Mouse (Mus musculus): ENCODE results near the gene Nid1.
A peak's percentile ranks its signal among the peaks of the same experiment; 100 is the strongest.
"Not testable (repeated sequence)": the region's sequence is repeated elsewhere in the genome, so short reads cannot be mapped to it uniquely, and the experiment has no call there.

Gene Nid1

GRCm38 (mm10) chr13:13437460-13438015 is at the start of gene Nid1:
TSS of gene Nid1 (plus strand) at chr13:13437551.
- DNase-seq: peak; percentile 98

- peak; percentile 98 for DNase-seq
Observed at GRCm38 (mm10) chr13:13393228-13394095, 43.9 kb upstream of the Nid1 start, which contains the start of gene Gpr137b. TSS of gene Gpr137b (minus strand) at chr13:13394014.

- DNase-seq: peak; percentile 92
Observed at GRCm38 (mm10) chr13:13394096-13394395, 43.3 kb upstream of the Nid1 start.

- peak; percentile 62 for DNase-seq
Observed at GRCm38 (mm10) chr13:13400851-13401250, 36.5 kb upstream of the Nid1 start.

- DNase-seq: peak; percentile 57
Observed at GRCm38 (mm10) chr13:13402818-13403217, 34.5 kb upstream of the Nid1 start.

GRCm38 (mm10) chr13:13403366-13403765 is 34.0 kb upstream of the Nid1 start:
- DNase-seq: peak; percentile 53

- not testable (repeated sequence) for DNase-seq
Observed at GRCm38 (mm10) chr13:13403839-13404238, 33.5 kb upstream of the Nid1 start.

- DNase-seq: not testable (repeated sequence)
Observed at GRCm38 (mm10) chr13:13404517-13405155, 32.7 kb upstream of the Nid1 start.

- not testable (repeated sequence) for DNase-seq
Observed at GRCm38 (mm10) chr13:13405511-13405910, 31.8 kb upstream of the Nid1 start.

- no peak for DNase-seq
Observed at GRCm38 (mm10) chr13:13414206-13414605, 23.1 kb upstream of the Nid1 start.

- DNase-seq: not testable (repeated sequence)
Observed at GRCm38 (mm10) chr13:13415120-13416006, 22.0 kb upstream of the Nid1 start.

GRCm38 (mm10) chr13:13416007-13416337 is 21.4 kb upstream of the Nid1 start:
- DNase-seq: not testable (repeated sequence)

- DNase-seq: not testable (repeated sequence)
Observed at GRCm38 (mm10) chr13:13418859-13419258, 18.5 kb upstream of the Nid1 start.

- not testable (repeated sequence) for DNase-seq
Observed at GRCm38 (mm10) chr13:13423301-13423700, 14.1 kb upstream of the Nid1 start.

GRCm38 (mm10) chr13:13436161-13436560 is 1.2 kb upstream of the Nid1 start:
- DNase-seq: peak; percentile 94

GRCm38 (mm10) chr13:13438112-13438953 is 982 bp downstream of the Nid1 start:
- DNase-seq: peak; percentile 97

- DNase-seq: peak; percentile 90
Observed at GRCm38 (mm10) chr13:13445601-13446000, 8.2 kb downstream of the Nid1 start.

GRCm38 (mm10) chr13:13446711-13447443 is 9.5 kb downstream of the Nid1 start:
- peak; percentile 63 for DNase-seq

GRCm38 (mm10) chr13:13449981-13450380 is 12.6 kb downstream of the Nid1 start:
- DNase-seq: peak; percentile 68

- DNase-seq: not testable (repeated sequence)
Observed at GRCm38 (mm10) chr13:13450931-13451330, 13.6 kb downstream of the Nid1 start.

GRCm38 (mm10) chr13:13453332-13453731 is 16.0 kb downstream of the Nid1 start:
- DNase-seq: not testable (repeated sequence)

Measured in heart, adult 11 months (tissue).